Mouse (Mus musculus): ENCODE measurements at regions not wholly inside any gene's neighbourhood (a gene's known extent, or its start where the extent isn't known, plus 50 kb on each side); places are given as distances from the start of the nearest gene placed in this dataset.

DNA sequence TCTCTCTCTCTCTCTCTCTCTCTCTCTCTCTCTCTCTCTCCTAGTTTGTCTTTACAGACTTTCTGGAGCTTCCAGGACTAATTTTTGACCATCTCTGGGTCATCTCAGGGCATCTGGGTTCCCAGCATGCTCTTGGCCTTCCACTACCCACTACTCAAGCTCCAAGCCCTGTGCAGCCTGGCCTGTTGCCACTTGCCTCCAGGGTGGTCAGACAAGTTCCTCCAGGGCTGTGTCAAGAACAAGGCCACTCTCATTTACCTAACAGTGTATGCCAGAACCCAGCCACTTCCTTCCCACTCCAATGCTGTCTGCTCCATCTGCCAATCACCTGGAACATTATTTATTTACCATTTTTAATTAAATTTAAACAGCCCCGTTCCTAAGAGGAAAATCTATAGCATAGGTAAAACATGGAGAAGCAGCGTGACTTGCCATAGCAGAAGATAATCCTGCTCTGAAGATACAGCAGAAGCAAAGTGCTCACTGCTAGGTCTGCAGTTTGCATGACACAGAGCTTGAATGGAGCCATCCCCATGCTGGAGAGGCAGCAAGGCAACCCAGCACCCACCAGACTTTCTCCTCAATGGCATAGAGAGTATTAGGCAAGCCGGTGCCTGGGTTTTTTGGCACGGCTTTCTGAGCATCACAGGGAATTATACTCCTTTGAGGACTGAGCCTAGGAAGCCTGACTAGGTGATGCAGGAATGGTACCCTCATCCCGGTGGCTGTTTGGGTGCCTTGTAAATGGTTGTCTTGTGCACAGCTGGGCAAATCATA, 54.0 kb downstream of the Foxi1 start:
- peak in 1 of 2 experiments; percentile 42 for DNase-seq (ENCODE audit: low spot score in 2 of 2)

- DNase-seq (ENCODE audit: low spot score in 2 of 2): peak; percentile 71 to 86
Observed at GRCm38 (mm10) chr11:34149370-34149976, 51.1 kb upstream of the 4930469K13Rik start.
